Mouse (Mus musculus): ENCODE results near the gene Trmt13. TPM values are rescaled to one million over a fixed set of nuclear protein-coding genes. Genes with fewer than 3 reads are reported as not detected.

Trmt13 gene
- total RNA-seq, 1 experiment = 22.8 TPM

DNA sequence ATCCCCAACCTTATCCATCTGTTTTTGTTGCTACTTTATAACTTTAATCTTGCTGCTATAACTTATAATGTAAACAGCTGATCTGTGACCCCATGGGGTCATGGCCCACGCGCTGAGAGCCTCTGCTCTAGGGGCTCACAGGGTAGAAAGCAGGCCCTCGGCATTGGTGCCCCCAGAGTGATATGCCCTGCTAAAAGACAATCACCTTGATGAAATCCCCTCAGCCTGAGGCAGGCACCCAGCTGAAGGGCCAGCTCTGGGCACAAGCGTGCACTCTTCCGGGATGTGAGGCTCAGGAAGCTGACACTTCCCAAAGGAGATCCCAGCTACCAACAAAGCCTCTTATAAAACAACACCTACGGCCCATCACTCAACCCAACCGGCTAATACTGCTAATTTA lies 24.2 kb upstream of the Trmt13 start:
- Histone ChIP-seq H3K4me3 (ENCODE audit: insufficient read depth in 1 of 2, low read depth in 1 of 2, low read length in 2 of 2, poor library complexity in 1 of 2, severe bottlenecking in 1 of 2) (no peak overlapping the region), H3K36me3 (ENCODE audit: control insufficient read depth, insufficient read depth, low read length, poor library complexity, severe bottlenecking) (peaks cover 41% of the 10 kb centered on the region), H3K27ac (ENCODE audit: insufficient read depth, low read depth, low read length, poor library complexity, severe bottlenecking) (no peak overlapping the region), H3K9ac (ENCODE audit: insufficient read depth, low read depth, low read length, poor library complexity, severe bottlenecking) (0 out of 2 replicates have a peak overlapping the region, but pooled peaks have one; percentile 16), H3K9me3 (ENCODE audit: control insufficient read depth, insufficient read depth, low read depth, low read length) (no peaks in the 10 kb centered on the region), H3K4me1 (ENCODE audit: control insufficient read depth in 2 of 2, insufficient read depth in 2 of 2, low read length in 2 of 2, poor library complexity in 1 of 2) (peaks cover 3 to 10% of the 10 kb centered on the region in 2 experiments; a peak in 2 of 4 replicates)
- TF ChIP-seq MAFK (IDR thresholded peaks at IDR 0.05; ENCODE audit: insufficient read depth, low read depth, low read length) (no peak), ZNF384 (IDR thresholded peaks at IDR 0.05; ENCODE audit: low read depth, low read length) (no peak), HCFC1 (IDR thresholded peaks at IDR 0.05; ENCODE audit: borderline replicate concordance, insufficient read depth, low read length) (no peak), CHD2 (IDR thresholded peaks at IDR 0.05; ENCODE audit: low read depth, low read length) (no peak), ZC3H11A (IDR thresholded peaks at IDR 0.05; ENCODE audit: borderline replicate concordance, low read depth, low read length) (no peak)
- DNase-seq (ENCODE audit: low read depth, low spot score) = no peak
- in situ Hi-C loops (cut with MboI; ENCODE audit: low sequenced_read_pairs in 2 of 2, unreplicated experiment in 2 of 2) = no loop called here

DNA sequence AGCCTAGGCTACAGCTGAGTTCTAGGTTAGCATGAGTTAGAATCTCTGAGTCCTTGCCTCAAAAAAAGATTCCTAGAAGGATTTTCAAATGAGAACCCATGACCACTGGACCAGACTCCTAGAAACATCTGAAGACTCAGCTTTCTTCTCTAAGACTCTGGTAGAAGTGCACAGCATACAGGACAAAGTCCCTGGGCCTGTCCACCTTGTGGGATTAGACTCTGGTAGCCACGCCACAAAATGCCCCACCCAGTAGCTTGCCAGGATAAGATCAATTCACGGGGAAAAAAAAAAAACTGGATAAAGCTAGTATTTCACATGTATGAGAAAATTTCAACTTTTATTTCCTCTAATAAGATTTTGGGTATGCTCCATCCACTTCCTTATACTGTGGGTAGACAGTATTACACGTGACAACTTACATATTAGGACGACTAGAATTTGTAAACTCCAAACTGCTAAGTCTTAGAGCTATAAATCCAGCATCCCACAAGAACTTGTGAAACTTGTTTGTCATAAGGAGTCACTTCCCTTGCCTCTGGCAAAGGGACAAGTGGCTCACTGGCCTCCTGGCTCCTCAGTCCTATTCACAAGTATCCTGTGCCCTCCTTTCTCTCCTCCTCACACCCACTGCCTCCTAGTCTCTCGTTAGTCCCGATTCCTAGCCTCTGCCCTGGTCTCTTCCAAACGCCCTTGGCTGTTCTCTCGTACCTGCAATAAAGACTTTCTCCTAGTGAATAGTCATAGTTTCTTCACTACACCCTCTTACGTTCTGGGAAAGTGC lies 23.5 kb upstream of the Trmt13 start:
- in situ Hi-C loops (cut with MboI; ENCODE audit: low sequenced_read_pairs in 2 of 2, unreplicated experiment in 2 of 2) = no loop called here
- H3K4me1 ChIP-seq (ENCODE audit: control insufficient read depth in 2 of 2, insufficient read depth in 2 of 2, low read length in 2 of 2, poor library complexity in 1 of 2) = peaks cover 3 to 7% of the 10 kb centered on the region in 2 experiments; a peak in 2 of 4 replicates
- no peak overlapping the region for H3K27ac ChIP-seq (ENCODE audit: insufficient read depth, low read depth, low read length, poor library complexity, severe bottlenecking)
- H3K36me3 ChIP-seq (ENCODE audit: control insufficient read depth, insufficient read depth, low read length, poor library complexity, severe bottlenecking) = peaks cover 37% of the 10 kb centered on the region
- H3K9me3 ChIP-seq (ENCODE audit: control insufficient read depth, insufficient read depth, low read depth, low read length) = no peaks in the 10 kb centered on the region
- DNase-seq (ENCODE audit: low read depth, low spot score) = no peak
- H3K4me3 ChIP-seq (ENCODE audit: insufficient read depth in 1 of 2, low read depth in 1 of 2, low read length in 2 of 2, poor library complexity in 1 of 2, severe bottlenecking in 1 of 2) = no peak overlapping the region
- H3K9ac ChIP-seq (ENCODE audit: insufficient read depth, low read depth, low read length, poor library complexity, severe bottlenecking) = no peak overlapping the region
- TF ChIP-seq ZC3H11A (IDR thresholded peaks at IDR 0.05; ENCODE audit: borderline replicate concordance, low read depth, low read length) = no peak
- TF ChIP-seq HCFC1 (IDR thresholded peaks at IDR 0.05; ENCODE audit: borderline replicate concordance, insufficient read depth, low read length) = no peak
- TF ChIP-seq MAFK (IDR thresholded peaks at IDR 0.05; ENCODE audit: insufficient read depth, low read depth, low read length) = no peak
- TF ChIP-seq CHD2 (IDR thresholded peaks at IDR 0.05; ENCODE audit: low read depth, low read length) = no peak
- no peak for TF ChIP-seq ZNF384 (IDR thresholded peaks at IDR 0.05; ENCODE audit: low read depth, low read length)

DNA sequence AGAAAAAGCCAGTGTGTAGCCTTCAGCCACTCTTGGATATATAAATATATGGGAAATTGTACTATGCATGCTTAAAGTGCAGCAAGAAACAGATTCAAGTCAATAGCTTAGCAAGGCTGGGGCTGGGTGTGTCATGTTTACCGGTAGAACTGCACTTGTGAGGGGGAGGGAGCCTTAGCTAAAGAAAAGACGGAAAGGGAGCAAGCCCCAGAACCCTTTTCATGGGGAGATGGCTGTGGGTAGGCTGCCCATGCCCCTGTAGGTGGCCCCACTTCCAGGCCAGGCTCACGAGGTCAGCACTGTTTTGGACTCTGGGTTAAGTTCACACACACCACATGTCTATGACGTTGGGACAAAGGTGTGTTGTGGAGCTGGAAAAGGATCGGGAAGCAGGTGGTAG lies 21.4 kb upstream of the Trmt13 start:
- TF ChIP-seq ZNF384 (IDR thresholded peaks at IDR 0.05; ENCODE audit: low read depth, low read length) = no peak
- no peak for TF ChIP-seq ZC3H11A (IDR thresholded peaks at IDR 0.05; ENCODE audit: borderline replicate concordance, low read depth, low read length)
- no peak for TF ChIP-seq HCFC1 (IDR thresholded peaks at IDR 0.05; ENCODE audit: borderline replicate concordance, insufficient read depth, low read length)
- no peak for TF ChIP-seq MAFK (IDR thresholded peaks at IDR 0.05; ENCODE audit: insufficient read depth, low read depth, low read length)
- TF ChIP-seq CHD2 (IDR thresholded peaks at IDR 0.05; ENCODE audit: low read depth, low read length) = no peak
- no peak for DNase-seq (ENCODE audit: low read depth, low spot score)
- H3K9ac ChIP-seq (ENCODE audit: insufficient read depth, low read depth, low read length, poor library complexity, severe bottlenecking) = no peak overlapping the region
- no peaks in the 10 kb centered on the region for H3K9me3 ChIP-seq (ENCODE audit: control insufficient read depth, insufficient read depth, low read depth, low read length)
- H3K4me3 ChIP-seq (ENCODE audit: insufficient read depth in 1 of 2, low read depth in 1 of 2, low read length in 2 of 2, poor library complexity in 1 of 2, severe bottlenecking in 1 of 2) = no peak overlapping the region
- no peak overlapping the region for H3K27ac ChIP-seq (ENCODE audit: insufficient read depth, low read depth, low read length, poor library complexity, severe bottlenecking)
- peaks cover 3 to 7% of the 10 kb centered on the region in 2 experiments; a peak in 2 of 4 replicates for H3K4me1 ChIP-seq (ENCODE audit: control insufficient read depth in 2 of 2, insufficient read depth in 2 of 2, low read length in 2 of 2, poor library complexity in 1 of 2)
- H3K36me3 ChIP-seq (ENCODE audit: control insufficient read depth, insufficient read depth, low read length, poor library complexity, severe bottlenecking) = peaks cover 32% of the 10 kb centered on the region
- in situ Hi-C loops (cut with MboI; ENCODE audit: low sequenced_read_pairs in 2 of 2, unreplicated experiment in 2 of 2) = no loop called here

DNA sequence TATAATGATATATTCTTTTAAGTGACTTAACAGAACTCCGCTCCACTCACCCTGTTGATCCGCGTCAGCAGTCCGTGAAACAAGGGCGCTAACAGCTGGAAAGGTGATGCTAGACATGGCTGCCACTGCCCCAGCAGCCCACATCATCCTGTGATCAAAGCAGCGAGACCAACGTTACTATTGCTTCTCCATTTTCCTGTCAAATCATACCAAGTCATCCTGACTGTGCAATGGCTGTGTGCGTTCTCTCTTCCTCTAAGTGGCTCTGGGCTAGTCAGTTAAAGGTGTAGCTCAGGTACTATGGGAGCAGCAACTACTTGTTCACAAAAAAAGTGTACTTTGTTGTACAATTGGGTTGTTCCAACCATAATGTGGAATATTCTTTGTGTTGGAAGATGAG lies 20.5 kb upstream of the Trmt13 start:
- in situ Hi-C loops (cut with MboI; ENCODE audit: low sequenced_read_pairs in 2 of 2, unreplicated experiment in 2 of 2) = no loop called here
- Histone ChIP-seq H3K9ac (ENCODE audit: insufficient read depth, low read depth, low read length, poor library complexity, severe bottlenecking) (no peak overlapping the region), H3K4me1 (ENCODE audit: control insufficient read depth in 2 of 2, insufficient read depth in 2 of 2, low read length in 2 of 2, poor library complexity in 1 of 2) (peaks cover 1 to 4% of the 10 kb centered on the region in 2 experiments; a peak in 1 of 4 replicates), H3K36me3 (ENCODE audit: control insufficient read depth, insufficient read depth, low read length, poor library complexity, severe bottlenecking) (peaks cover 30% of the 10 kb centered on the region), H3K9me3 (ENCODE audit: control insufficient read depth, insufficient read depth, low read depth, low read length) (no peaks in the 10 kb centered on the region), H3K27ac (ENCODE audit: insufficient read depth, low read depth, low read length, poor library complexity, severe bottlenecking) (no peak overlapping the region), H3K4me3 (ENCODE audit: insufficient read depth in 1 of 2, low read depth in 1 of 2, low read length in 2 of 2, poor library complexity in 1 of 2, severe bottlenecking in 1 of 2) (no peak overlapping the region)
- TF ChIP-seq MAFK (IDR thresholded peaks at IDR 0.05; ENCODE audit: insufficient read depth, low read depth, low read length) (no peak), ZNF384 (IDR thresholded peaks at IDR 0.05; ENCODE audit: low read depth, low read length) (no peak), HCFC1 (IDR thresholded peaks at IDR 0.05; ENCODE audit: borderline replicate concordance, insufficient read depth, low read length) (no peak), ZC3H11A (IDR thresholded peaks at IDR 0.05; ENCODE audit: borderline replicate concordance, low read depth, low read length) (no peak), CHD2 (IDR thresholded peaks at IDR 0.05; ENCODE audit: low read depth, low read length) (no peak)
- DNase-seq (ENCODE audit: low read depth, low spot score) = no peak

All from ES-E14 (cell line).